Mouse (Mus musculus) cerebellum, adult (tissue): Measurements from ENCODE around the gene Bloc1s3.
"Not testable (repeated sequence)": the region's sequence is repeated elsewhere in the genome, so short reads cannot be mapped to it uniquely, and the experiment has no call there.

Experiments
- ATAC-seq: cut with Nextera tagmentation; 2 replicates; pipeline ENCODE4 v1.9.2; 2017; ENCODE audit warnings: mild to moderate bottlenecking, moderate library complexity, mixed read lengths; ENCODE audit not compliant: insufficient number of reproducible peaks, low FRiP score, low TSS enrichment

Bloc1s3 gene

GRCm38 (mm10) chr7:19520032-19520431 lies 11.9 kb upstream of the Bloc1s3 start:
- no peak for ATAC-seq

GRCm38 (mm10) chr7:19517652-19518365 lies 9.6 kb upstream of the Bloc1s3 start, which contains the start of gene Nkpd1:
TSS of gene Nkpd1 (plus strand) at chr7:19517838.
- ATAC-seq, result no peak

GRCm38 (mm10) chr7:19512353-19512752 lies 4.2 kb upstream of the Bloc1s3 start:
- no peak for ATAC-seq

- ATAC-seq, result not testable (repeated sequence)
Observed at GRCm38 (mm10) chr7:19511934-19512333, 3.8 kb upstream of the Bloc1s3 start.

- no peak for ATAC-seq
Observed at GRCm38 (mm10) chr7:19509786-19510185, 1.6 kb upstream of the Bloc1s3 start.

- no peak for ATAC-seq
Observed at GRCm38 (mm10) chr7:19508924-19509568, 879 bp upstream of the Bloc1s3 start.

- no peak for ATAC-seq
Observed at GRCm38 (mm10) chr7:19507612-19507981, 570 bp downstream of the Bloc1s3 start.

GRCm38 (mm10) chr7:19506969-19507611 lies 1.1 kb downstream of the Bloc1s3 start:
- ATAC-seq, result no peak

- no peak for ATAC-seq
Observed at GRCm38 (mm10) chr7:19506326-19506725, 1.8 kb downstream of the Bloc1s3 start.

GRCm38 (mm10) chr7:19503481-19504068 lies 4.6 kb downstream of the Bloc1s3 start:
- peak; percentile 29; the same call in 1 of the 2 replicates for ATAC-seq

GRCm38 (mm10) chr7:19501658-19502057 lies 6.5 kb downstream of the Bloc1s3 start:
- no peak for ATAC-seq

- ATAC-seq, result no peak
Observed at GRCm38 (mm10) chr7:19500420-19501363, 7.5 kb downstream of the Bloc1s3 start.

- no peak for ATAC-seq
Observed at GRCm38 (mm10) chr7:19498326-19498725, 9.8 kb downstream of the Bloc1s3 start.

- ATAC-seq, result no peak
Observed at GRCm38 (mm10) chr7:19496214-19496555, 12.0 kb downstream of the Bloc1s3 start.

- ATAC-seq, result no peak
Observed at GRCm38 (mm10) chr7:19495521-19496213, 12.5 kb downstream of the Bloc1s3 start.

- ATAC-seq, result no peak
Observed at GRCm38 (mm10) chr7:19494751-19495474, 13.3 kb downstream of the Bloc1s3 start.

GRCm38 (mm10) chr7:19491731-19492130 lies 16.4 kb downstream of the Bloc1s3 start:
- no peak for ATAC-seq

- no peak for ATAC-seq
Observed at GRCm38 (mm10) chr7:19489525-19489924, 18.6 kb downstream of the Bloc1s3 start.

GRCm38 (mm10) chr7:19486549-19486948 lies 21.6 kb downstream of the Bloc1s3 start:
- no peak for ATAC-seq
